Mouse (Mus musculus): ENCODE measurements around the gene Vps53.
A peak's percentile ranks its signal among the peaks of the same experiment; 100 is the strongest.

GRCm38 (mm10) chr11:76201761-76202674, 22.6 kb upstream of the Vps53 start:
- TF ChIP-seq CTCF (IDR thresholded peaks at IDR 0.05) (0 out of 2 replicates have a peak, but pooled peaks have one; percentile 9), POLR2A (IDR thresholded peaks at IDR 0.05; ENCODE audit: insufficient read depth, low read depth, low read length) (peak; percentile 78)

Data from heart, adult 2 months (tissue).